8 mouse cellular contexts compared by ENCODE assay signal in genomic region chr9:65520505-65520876, GRCm38 (mm10). TPM values are rescaled to one million over a fixed set of nuclear protein-coding genes. Genes with fewer than 3 reads are reported as not detected.
DNase-seq lines count a peak whose midpoint lies in the region; ATAC-seq and TF ChIP-seq lines count a peak whose summit lies in the region.

No protein-coding gene starts in this region.

- H3K4me2 ChIP-seq in stomach, postnatal 0 days (replicated peaks; ENCODE audit: low read depth): peak overlapping the region; percentile 42

- WGBS in stomach, postnatal 0 days: 20% methylated on average over 11 of the region's 11 CpGs

- no peaks in the 10 kb centered on the region for H3K36me3 ChIP-seq in stomach, postnatal 0 days (ENCODE audit: control insufficient read depth, insufficient read depth, low read length)

- ATAC-seq in stomach, postnatal 0 days (ENCODE audit: low FRiP score, low TSS enrichment): no peak

- H3K4me1 ChIP-seq in stomach, postnatal 0 days (replicated peaks; ENCODE audit: control insufficient read depth, insufficient read depth): no peaks in the 10 kb centered on the region

- H3K27me3 ChIP-seq in stomach, postnatal 0 days (ENCODE audit: control insufficient read depth, insufficient read depth, low read length): no peaks in the 10 kb centered on the region

- no peak for TF ChIP-seq EP300 in stomach, postnatal 0 days (optimal IDR thresholded peaks at IDR 0.05)

- intact Hi-C loops in gastrocnemius, adult 2 months (cut with DNase I): loop anchor here (10.0 kb wide), 1 partner anchor 144 kb away; the partner anchor contains the start of gene Oaz2
- intact Hi-C loops in left cerebral cortex, postnatal 25 days (cut with DNase I): no loop called here

- H3K27ac ChIP-seq in gastrocnemius, adult 2 months: no peak overlapping the region
- H3K27ac ChIP-seq in stomach, postnatal 0 days (replicated peaks): no peak overlapping the region

- no peak for TF ChIP-seq CTCF in gastrocnemius, adult 2 months (IDR thresholded peaks at IDR 0.05)
- no peak for TF ChIP-seq CTCF in stomach, postnatal 0 days (IDR thresholded peaks at IDR 0.05; ENCODE audit: low read depth)

- no peak for DNase-seq in gastrocnemius, adult 2 months
- no peak for DNase-seq in gastrocnemius, postnatal 10 days
- DNase-seq in right cerebral cortex, adult 18-20 months: peak; percentile 29
- DNase-seq in right cerebral cortex, postnatal 25 days: no peak
- DNase-seq in left cerebral cortex, postnatal 25 days (ENCODE audit: low spot score in 2 of 2): peak; percentile 14 to 17
- DNase-seq in stomach, postnatal 0 days (ENCODE audit: low spot score): no peak
- DNase-seq in kidney, postnatal 4 days: no peak
- DNase-seq in frontal cortex, postnatal 10 days (ENCODE audit: low spot score in 2 of 2): no peak

- no peak overlapping the region for H3K9ac ChIP-seq in stomach, postnatal 0 days (ENCODE audit: low read length)

- peak overlapping the region; percentile 35; the same call in 1 of the 2 replicates for H3K4me3 ChIP-seq in gastrocnemius, adult 2 months
- peak overlapping the region; percentile 12; the same call in 1 of the 2 replicates for H3K4me3 ChIP-seq in stomach, postnatal 0 days (ENCODE audit: low read depth, low read length)

- no peaks in the 10 kb centered on the region for H3K9me3 ChIP-seq in stomach, postnatal 0 days (ENCODE audit: control insufficient read depth, low read length)

RNA-seq across cellular contexts. Expression of gene Ankdd1a, which starts 0.5 kb away (rescaled TPM):
- total RNA-seq in gastrocnemius, adult 2 months (2021): not detected
- total RNA-seq in gastrocnemius, postnatal 10 days (2021): not detected
- 1 to 10 TPM; 2.8 to 3.7 TPM for total RNA-seq in left cerebral cortex, postnatal 25 days (2021)
- polyA plus RNA-seq in stomach, postnatal 0 days (2015; fragmentation: Nextera tagmentation; extraction: Ambion mirVana): 0.18 and 0.35 TPM in 2 replicates

RNA-seq across cellular contexts. Expression of gene Plekho2, which starts 59.3 kb away (rescaled TPM):
- total RNA-seq in gastrocnemius, adult 2 months (2021): 1 to 10 TPM; 4.4 to 4.5 TPM
- 10 to 100 TPM; 11.4 to 17.3 TPM for total RNA-seq in gastrocnemius, postnatal 10 days (2021)
- total RNA-seq in left cerebral cortex, postnatal 25 days (2021): 10 to 100 TPM; 13.3 to 17.0 TPM
- polyA plus RNA-seq in stomach, postnatal 0 days (2015; fragmentation: Nextera tagmentation; extraction: Ambion mirVana): 9.6 and 10.6 TPM in 2 replicates

RNA-seq across cellular contexts. Expression of gene Spg21, which starts 59.7 kb away (rescaled TPM):
- total RNA-seq in gastrocnemius, adult 2 months (2021): 1 to 10 TPM; 6.1 to 6.6 TPM
- total RNA-seq in gastrocnemius, postnatal 10 days (2021): 10 to 100 TPM; 48.1 to 59.8 TPM
- 10 to 100 TPM; 27.8 to 32.1 TPM for total RNA-seq in left cerebral cortex, postnatal 25 days (2021)
- 62.3 and 67.7 TPM in 2 replicates for polyA plus RNA-seq in stomach, postnatal 0 days (2015; fragmentation: Nextera tagmentation; extraction: Ambion mirVana)

Comparison
In these comparisons a context has a peak if more than half of its experiments do, and no peak if none do; other contexts are left out.
1. DNase-seq: peak in right cerebral cortex, adult 18-20 months (single experiment) and left cerebral cortex, postnatal 25 days (2 of 2); none in gastrocnemius, adult 2 months (single experiment), gastrocnemius, postnatal 10 days (single experiment), right cerebral cortex, postnatal 25 days (single experiment), stomach, postnatal 0 days (single experiment), kidney, postnatal 4 days (0 of 2) and frontal cortex, postnatal 10 days (0 of 2).